In the genomic region with DNA sequence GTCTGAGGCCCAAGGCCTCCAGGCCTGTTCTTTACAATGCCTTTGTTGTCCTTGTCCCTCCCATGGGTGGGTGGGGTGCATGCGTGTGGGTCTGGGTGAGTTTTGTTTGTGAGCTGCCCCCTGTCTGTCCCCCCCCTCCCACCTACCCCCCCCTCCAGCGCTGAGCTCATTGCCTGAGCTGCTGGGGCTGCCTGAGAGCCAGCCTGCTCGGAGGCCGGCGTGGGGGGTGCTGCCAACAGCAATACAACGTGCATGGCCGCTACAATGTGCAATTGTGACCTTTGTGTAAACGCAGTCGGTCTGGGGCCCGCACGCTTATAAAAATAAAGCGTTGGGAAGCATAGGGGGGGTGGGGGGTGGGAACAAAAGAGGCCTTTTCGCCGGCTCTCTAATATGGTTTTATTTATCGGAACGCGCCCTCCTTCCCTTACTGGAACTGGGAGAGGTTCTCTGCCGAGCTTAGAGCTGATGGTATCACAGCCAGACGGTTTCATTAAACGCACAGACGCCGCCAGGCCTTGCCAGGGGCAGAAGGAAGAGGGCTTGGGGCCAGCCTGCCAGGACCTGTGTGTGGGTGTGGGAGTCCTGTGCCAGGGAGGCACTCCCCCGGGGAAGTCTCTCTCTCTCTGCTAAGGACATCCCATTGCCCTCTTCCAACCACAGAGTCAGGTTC, we compare ENCODE assay signal across 9 mouse cellular contexts.
DNase-seq lines count a peak whose midpoint lies in the region; ATAC-seq and TF ChIP-seq lines count a peak whose summit lies in the region.
"Had no signal": no experiment of that assay in that cellular context is flagged by ENCODE, and none has a peak within 500 bp of the region (broad histone marks: within the 10 kb centered on the region; RNA-seq: fewer than 3 reads in every experiment).

No protein-coding gene starts in this region.

- DNase-seq in kidney, adult 11 months: no peak
- DNase-seq in hindbrain, embryonic 11.5 days (ENCODE audit: low spot score): peak; percentile 66
- DNase-seq in limb, embryonic 14.5 days (ENCODE audit: low spot score): peak; percentile 60

- no peak overlapping the region for H3K4me2 ChIP-seq in kidney, embryonic 14.5 days (replicated peaks; ENCODE audit: low read depth, low read length)
- peak overlapping the region; percentile 14; the same call in 1 of the 2 replicates for H3K4me2 ChIP-seq in hindbrain, embryonic 11.5 days (replicated peaks; ENCODE audit: low read depth, low read length)
- H3K4me2 ChIP-seq in limb, embryonic 14.5 days (replicated peaks; ENCODE audit: low read depth, low read length, severe bottlenecking): peak overlapping the region; percentile 29; the same call in 1 of the 2 replicates
- peak overlapping the region; percentile 23; the same call in 1 of the 2 replicates for H3K4me2 ChIP-seq in neural tube, embryonic 14.5 days (ENCODE audit: low read depth, low read length)

- TF ChIP-seq CTCF in cortical plate, adult 2 months (IDR thresholded peaks at IDR 0.05; ENCODE audit: extremely low read depth, insufficient read depth, low read length): no peak

- ATAC-seq in kidney, embryonic 14.5 days (ENCODE audit: low FRiP score, low TSS enrichment): 0 out of 2 replicates have a peak, but pooled peaks have one; percentile 53
- ATAC-seq in hindbrain, embryonic 11.5 days (ENCODE audit: low FRiP score): peak; percentile 90
- peak; percentile 49 for ATAC-seq in limb, embryonic 14.5 days (ENCODE audit: low FRiP score, low read depth)
- ATAC-seq in neural tube, embryonic 14.5 days (ENCODE audit: low read depth): peak; percentile 70
- no peak for ATAC-seq in megakaryocyte, adult 5-6 weeks (ENCODE audit: poor library complexity, severe bottlenecking)
- no peak for ATAC-seq in erythroid progenitor cell, adult 5-6 weeks (replicated peaks; ENCODE audit: low FRiP score, poor library complexity, severe bottlenecking)

- no peak overlapping the region for H3K27ac ChIP-seq in kidney, embryonic 14.5 days (ENCODE audit: low read depth, low read length)
- peak overlapping the region; percentile 54 for H3K27ac ChIP-seq in cortical plate, adult 2 months (ENCODE audit: insufficient read depth, low read length)
- peak overlapping the region; percentile 4; the same call in 1 of the 2 replicates for H3K27ac ChIP-seq in hindbrain, embryonic 11.5 days (ENCODE audit: low read depth, low read length)
- peak overlapping the region; percentile 80 for H3K27ac ChIP-seq in limb, embryonic 14.5 days (replicated peaks; ENCODE audit: low read depth, low read length)
- no peak overlapping the region for H3K27ac ChIP-seq in neural tube, embryonic 14.5 days (ENCODE audit: low read depth, low read length)

- no peaks in the 10 kb centered on the region for H3K9me3 ChIP-seq in kidney, embryonic 14.5 days (ENCODE audit: control insufficient read depth, low read length)
- H3K9me3 ChIP-seq in hindbrain, embryonic 11.5 days (ENCODE audit: control insufficient read depth, low read length): no peaks in the 10 kb centered on the region
- no peaks in the 10 kb centered on the region for H3K9me3 ChIP-seq in limb, embryonic 14.5 days (ENCODE audit: control insufficient read depth, low read length)
- H3K9me3 ChIP-seq in neural tube, embryonic 14.5 days (ENCODE audit: control insufficient read depth, low read length): no peaks in the 10 kb centered on the region
- H3K9me3 ChIP-seq: megakaryocyte, embryonic 14.5 days had no signal

- 39% methylated on average over 23 of the region's 23 CpGs for WGBS in kidney, embryonic 14.5 days
- WGBS in hindbrain, embryonic 11.5 days: 38% methylated on average over 22 of the region's 23 CpGs
- 14% methylated on average over 22 of the region's 23 CpGs for WGBS in limb, embryonic 14.5 days
- WGBS in neural tube, embryonic 14.5 days: 13% methylated on average over 23 of the region's 23 CpGs

- no peak overlapping the region for H3K9ac ChIP-seq in kidney, embryonic 14.5 days (ENCODE audit: low read depth, low read length)
- peak overlapping the region; percentile 42; the same call in 1 of the 2 replicates for H3K9ac ChIP-seq in hindbrain, embryonic 11.5 days (ENCODE audit: low read depth, low read length)
- peak overlapping the region; percentile 43 for H3K9ac ChIP-seq in limb, embryonic 14.5 days (ENCODE audit: low read depth, low read length, severe bottlenecking)
- H3K9ac ChIP-seq in neural tube, embryonic 14.5 days (replicated peaks; ENCODE audit: low read depth, low read length): peak overlapping the region; percentile 34; the same call in 1 of the 2 replicates

- no peak for TF ChIP-seq POLR2A in cortical plate, adult 2 months (IDR thresholded peaks at IDR 0.05; ENCODE audit: extremely low read depth, insufficient read depth, low read length)
- TF ChIP-seq POLR2A in limb, embryonic 14.5 days (IDR thresholded peaks at IDR 0.05; ENCODE audit: borderline replicate concordance, extremely low read depth, insufficient read depth, insufficient read length): no peak

- no peaks in the 10 kb centered on the region for H3K36me3 ChIP-seq in kidney, embryonic 14.5 days (ENCODE audit: control insufficient read depth, insufficient read depth, low read length)
- no peaks in the 10 kb centered on the region for H3K36me3 ChIP-seq in hindbrain, embryonic 11.5 days (ENCODE audit: control insufficient read depth, insufficient read depth, low read length)
- H3K36me3 ChIP-seq in limb, embryonic 14.5 days (ENCODE audit: control insufficient read depth, insufficient read depth, low read length): no peaks in the 10 kb centered on the region
- H3K36me3 ChIP-seq in neural tube, embryonic 14.5 days (ENCODE audit: control insufficient read depth, insufficient read depth, low read length): no peaks in the 10 kb centered on the region

- no peaks in the 10 kb centered on the region for H3K4me1 ChIP-seq in kidney, embryonic 14.5 days (ENCODE audit: control insufficient read depth, insufficient read depth, low read length)
- no peaks in the 10 kb centered on the region for H3K4me1 ChIP-seq in cortical plate, adult 2 months (ENCODE audit: control insufficient read depth, insufficient read depth, low read length)
- no peaks in the 10 kb centered on the region; the same call in 1 of the 2 replicates for H3K4me1 ChIP-seq in hindbrain, embryonic 11.5 days (replicated peaks; ENCODE audit: control insufficient read depth, insufficient read depth, low read length)
- peaks cover 46% of the 10 kb centered on the region for H3K4me1 ChIP-seq in limb, embryonic 14.5 days (ENCODE audit: control insufficient read depth, insufficient read depth, low read length)
- 0 out of 2 replicates have a peak, but pooled peaks cover 3% of the 10 kb centered on the region for H3K4me1 ChIP-seq in neural tube, embryonic 14.5 days (ENCODE audit: control insufficient read depth, insufficient read depth, low read length)
- H3K4me1 ChIP-seq: megakaryocyte, embryonic 14.5 days had no signal

- H3K4me3 ChIP-seq in kidney, embryonic 14.5 days (ENCODE audit: low read length): no peak overlapping the region
- no peak overlapping the region for H3K4me3 ChIP-seq in cortical plate, adult 2 months (ENCODE audit: insufficient read depth, low read length)
- no peak overlapping the region for H3K4me3 ChIP-seq in hindbrain, embryonic 11.5 days (ENCODE audit: low read depth, low read length)
- H3K4me3 ChIP-seq in limb, embryonic 14.5 days (replicated peaks; ENCODE audit: low read length): no peak overlapping the region
- H3K4me3 ChIP-seq in neural tube, embryonic 14.5 days (ENCODE audit: low read depth, low read length): no peak overlapping the region
- H3K4me3 ChIP-seq: megakaryocyte, embryonic 14.5 days had no signal

- H3K27me3 ChIP-seq in kidney, embryonic 14.5 days (ENCODE audit: control insufficient read depth, insufficient read depth, low read length): no peaks in the 10 kb centered on the region
- no peaks in the 10 kb centered on the region for H3K27me3 ChIP-seq in hindbrain, embryonic 11.5 days (ENCODE audit: control insufficient read depth, insufficient read depth, low read length)
- no peaks in the 10 kb centered on the region for H3K27me3 ChIP-seq in limb, embryonic 14.5 days (ENCODE audit: control insufficient read depth, insufficient read depth, low read length)
- no peaks in the 10 kb centered on the region for H3K27me3 ChIP-seq in neural tube, embryonic 14.5 days (ENCODE audit: control insufficient read depth, insufficient read depth, low read length)

Comparison
In these comparisons a context has a peak if more than half of its experiments do, and no peak if none do; other contexts are left out.
1. ATAC-seq: peak in kidney, embryonic 14.5 days (single experiment), hindbrain, embryonic 11.5 days (single experiment), limb, embryonic 14.5 days (single experiment) and neural tube, embryonic 14.5 days (single experiment); none in megakaryocyte, adult 5-6 weeks (single experiment) and erythroid progenitor cell, adult 5-6 weeks (single experiment).
2. H3K27ac ChIP-seq: peak in cortical plate, adult 2 months (single experiment), hindbrain, embryonic 11.5 days (single experiment) and limb, embryonic 14.5 days (single experiment); none in kidney, embryonic 14.5 days (single experiment) and neural tube, embryonic 14.5 days (single experiment).